Mouse (Mus musculus): Measurements from ENCODE around the gene Cldn14.

DNA sequence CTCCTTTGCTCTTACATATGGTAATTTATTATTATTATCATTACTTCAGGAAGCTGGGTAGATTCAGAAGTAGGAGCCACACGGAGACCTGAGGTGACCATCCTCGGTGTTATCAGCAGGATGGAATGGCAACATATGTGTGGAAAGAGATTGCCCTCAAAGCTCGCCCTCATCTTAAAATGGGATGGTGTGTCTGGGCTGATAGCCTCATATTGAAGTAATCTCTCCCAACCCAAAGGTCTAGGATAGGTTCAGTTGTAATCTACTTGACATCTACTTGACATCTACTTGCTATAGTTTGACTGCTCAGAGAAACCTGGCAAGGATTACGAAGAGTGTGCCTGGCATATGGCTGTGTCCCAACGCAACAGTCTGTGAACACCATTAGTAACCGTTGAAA, 64.3 kb downstream of the Cldn14 start:
- no peak for TF ChIP-seq EP300 (IDR thresholded peaks at IDR 0.05; ENCODE audit: low read depth)
- TF ChIP-seq CTCF (IDR thresholded peaks at IDR 0.05; ENCODE audit: low read depth) = no peak

All from liver, embryonic 14.5 days (tissue).